30 mouse cellular contexts compared by ENCODE assay signal in the genomic region with DNA sequence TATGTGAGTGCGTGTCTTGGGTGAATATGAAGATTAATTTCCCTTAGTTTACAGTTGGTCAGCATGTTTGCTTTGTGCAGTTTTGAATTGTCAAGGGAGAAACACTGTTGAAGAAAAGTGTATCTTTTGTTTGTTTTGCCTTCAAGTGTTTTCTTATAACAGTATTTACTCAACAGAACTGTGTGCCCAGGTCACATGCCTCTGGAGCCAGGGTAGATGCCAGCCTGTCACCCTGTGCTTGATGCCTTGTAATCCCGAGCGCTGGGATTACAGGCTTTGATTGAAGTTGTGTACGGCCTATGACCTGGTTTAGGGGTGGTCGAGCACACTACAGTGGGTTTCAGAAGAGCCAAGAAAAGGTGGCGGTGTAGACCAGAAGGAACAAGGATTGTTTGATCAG. TPM values are rescaled to one million over a fixed set of nuclear protein-coding genes. Genes with fewer than 3 reads are reported as not detected.
"Had no signal": no experiment of that assay in that cellular context is flagged by ENCODE, and none has a peak within 500 bp of the region (broad histone marks: within the 10 kb centered on the region; RNA-seq: fewer than 3 reads in every experiment).

No protein-coding gene starts in this region.

- H3K9ac ChIP-seq: intestine, embryonic 15.5 days; kidney, embryonic 15.5 days; liver, embryonic 13.5 days; lung, embryonic 15.5 days; midbrain, embryonic 13.5 days had no signal

- H3K27ac ChIP-seq: intestine, embryonic 15.5 days; kidney, embryonic 15.5 days; liver, embryonic 13.5 days; lung, embryonic 15.5 days; midbrain, embryonic 10.5 days; midbrain, embryonic 13.5 days had no signal

- H3K4me2 ChIP-seq: intestine, embryonic 15.5 days; kidney, embryonic 15.5 days; liver, embryonic 13.5 days; lung, embryonic 15.5 days; midbrain, embryonic 13.5 days had no signal

- H3K27me3 ChIP-seq: intestine, embryonic 15.5 days; kidney, embryonic 15.5 days; liver, embryonic 13.5 days; lung, embryonic 15.5 days; megakaryocyte, embryonic 14.5 days; midbrain, embryonic 13.5 days had no signal

- H3K4me3 ChIP-seq: intestine, embryonic 15.5 days; kidney, embryonic 15.5 days; liver, embryonic 13.5 days; lung, embryonic 15.5 days; megakaryocyte, embryonic 14.5 days; midbrain, embryonic 10.5 days; midbrain, embryonic 13.5 days had no signal

- DNase-seq: kidney, adult 11 months; kidney, adult 8-10 months; kidney, postnatal 10 days; kidney, postnatal 36 days; layer of hippocampus, adult 9-11 months; liver, embryonic 13.5 days; thymus, adult 2 months; thymus, postnatal 14 days; thymus, postnatal 4 days had no signal

- H3K9me3 ChIP-seq: intestine, embryonic 15.5 days; kidney, embryonic 15.5 days; liver, embryonic 13.5 days; lung, embryonic 15.5 days; megakaryocyte, embryonic 14.5 days; midbrain, embryonic 10.5 days; midbrain, embryonic 13.5 days had no signal

- ATAC-seq: intestine, embryonic 15.5 days; midbrain, embryonic 13.5 days; midbrain, embryonic 16.5 days had no signal

RNA-seq across cellular contexts. Expression of a gene that starts 40.4 kb away (rescaled TPM):
- total RNA-seq: layer of hippocampus, adult 18-20 months; layer of hippocampus, postnatal 25 days; left cerebral cortex, adult 18-20 months; left cerebral cortex, postnatal 25 days; monocyte, adult 5-6 weeks had no signal
- polyA plus RNA-seq: intestine, embryonic 15.5 days; kidney, embryonic 15.5 days; limb, embryonic 11.5 days; limb, embryonic 14.5 days; liver, embryonic 13.5 days; liver, embryonic 16.5 days; lung, embryonic 15.5 days; midbrain, embryonic 10.5 days; midbrain, embryonic 13.5 days; midbrain, embryonic 16.5 days; neural tube, embryonic 11.5 days; neural tube, embryonic 14.5 days; small intestine, adult 2 months; spleen, adult 2 months; stomach, embryonic 16.5 days; testis, adult 2 months; thymus, adult 2 months had no signal
